Mouse (Mus musculus): ENCODE measurements around the gene Rab4a. TPM values are rescaled to one million over a fixed set of nuclear protein-coding genes. Genes with fewer than 3 reads are reported as not detected.

The Rab4a gene
- polyA plus RNA-seq, 1 experiment from 2014 or later, result 32.2 TPM

- no peak overlapping the region for H3K9ac ChIP-seq (ENCODE audit: low read length)
- H3K4me2 ChIP-seq (ENCODE audit: low read depth, low read length), result no peak overlapping the region
- H3K27ac ChIP-seq (ENCODE audit: low read length), result no peak overlapping the region
- H3K9me3 ChIP-seq (ENCODE audit: control insufficient read depth, low read length), result no peaks in the 10 kb centered on the region
- H3K4me3 ChIP-seq (ENCODE audit: low read length), result no peak overlapping the region
- no peak for ATAC-seq (ENCODE audit: low read depth)
- H3K36me3 ChIP-seq (ENCODE audit: control insufficient read depth, insufficient read depth, low read length), result no peaks in the 10 kb centered on the region
- H3K4me1 ChIP-seq (replicated peaks; ENCODE audit: control insufficient read depth, insufficient read depth, low read length), result no peaks in the 10 kb centered on the region
- 83% methylated on average over 8 of the region's 8 CpGs for WGBS
- no peaks in the 10 kb centered on the region for H3K27me3 ChIP-seq (ENCODE audit: control insufficient read depth, insufficient read depth, low read depth, low read length)
Measured at GRCm38 (mm10) chr8:123816939-123817338, 11.2 kb downstream of the Rab4a start.

GRCm38 (mm10) chr8:123817747-123818146, 12.0 kb downstream of the Rab4a start:
- no peak overlapping the region for H3K9ac ChIP-seq (ENCODE audit: low read length)
- H3K36me3 ChIP-seq (ENCODE audit: control insufficient read depth, insufficient read depth, low read length), result no peaks in the 10 kb centered on the region
- no peaks in the 10 kb centered on the region for H3K9me3 ChIP-seq (ENCODE audit: control insufficient read depth, low read length)
- no peaks in the 10 kb centered on the region for H3K27me3 ChIP-seq (ENCODE audit: control insufficient read depth, insufficient read depth, low read depth, low read length)
- no peak overlapping the region for H3K27ac ChIP-seq (ENCODE audit: low read length)
- no peak overlapping the region for H3K4me2 ChIP-seq (ENCODE audit: low read depth, low read length)
- H3K4me1 ChIP-seq (replicated peaks; ENCODE audit: control insufficient read depth, insufficient read depth, low read length), result no peaks in the 10 kb centered on the region
- no peak for ATAC-seq (ENCODE audit: low read depth)
- no peak overlapping the region for H3K4me3 ChIP-seq (ENCODE audit: low read length)
- WGBS, result 89% methylated on average over 11 of the region's 11 CpGs

- WGBS, result 83% methylated on average over 19 of the region's 19 CpGs
Measured at GRCm38 (mm10) chr8:123819683-123820610, 14.2 kb downstream of the Rab4a start.

GRCm38 (mm10) chr8:123820780-123821179, 15.0 kb downstream of the Rab4a start:
- ATAC-seq (ENCODE audit: low read depth), result no peak
- no peak overlapping the region for H3K4me2 ChIP-seq (ENCODE audit: low read depth, low read length)
- H3K4me1 ChIP-seq (replicated peaks; ENCODE audit: control insufficient read depth, insufficient read depth, low read length), result no peaks in the 10 kb centered on the region
- no peaks in the 10 kb centered on the region for H3K27me3 ChIP-seq (ENCODE audit: control insufficient read depth, insufficient read depth, low read depth, low read length)
- no peak overlapping the region for H3K27ac ChIP-seq (ENCODE audit: low read length)
- no peak overlapping the region for H3K9ac ChIP-seq (ENCODE audit: low read length)
- H3K36me3 ChIP-seq (ENCODE audit: control insufficient read depth, insufficient read depth, low read length), result no peaks in the 10 kb centered on the region
- H3K4me3 ChIP-seq (ENCODE audit: low read length), result no peak overlapping the region
- 90% methylated on average over 6 of the region's 6 CpGs for WGBS
- no peaks in the 10 kb centered on the region for H3K9me3 ChIP-seq (ENCODE audit: control insufficient read depth, low read length)

More at GRCm38 (mm10) chr8:123819683-123820610, 14.2 kb downstream of the Rab4a start:
- Histone ChIP-seq H3K4me1 (replicated peaks; ENCODE audit: control insufficient read depth, insufficient read depth, low read length) (no peaks in the 10 kb centered on the region), H3K4me3 (ENCODE audit: low read length) (no peak overlapping the region), H3K4me2 (ENCODE audit: low read depth, low read length) (no peak overlapping the region), H3K36me3 (ENCODE audit: control insufficient read depth, insufficient read depth, low read length) (no peaks in the 10 kb centered on the region), H3K9me3 (ENCODE audit: control insufficient read depth, low read length) (no peaks in the 10 kb centered on the region), H3K27ac (ENCODE audit: low read length) (no peak overlapping the region), H3K27me3 (ENCODE audit: control insufficient read depth, insufficient read depth, low read depth, low read length) (no peaks in the 10 kb centered on the region), H3K9ac (ENCODE audit: low read length) (no peak overlapping the region)
- ATAC-seq (ENCODE audit: low read depth), result no peak

GRCm38 (mm10) chr8:123823111-123823510, 17.3 kb downstream of the Rab4a start:
- H3K36me3 ChIP-seq (ENCODE audit: control insufficient read depth, insufficient read depth, low read length), result no peaks in the 10 kb centered on the region
- H3K9ac ChIP-seq (ENCODE audit: low read length), result no peak overlapping the region
- 83% methylated on average over 10 of the region's 10 CpGs for WGBS
- no peaks in the 10 kb centered on the region for H3K27me3 ChIP-seq (ENCODE audit: control insufficient read depth, insufficient read depth, low read depth, low read length)
- ATAC-seq (ENCODE audit: low read depth), result no peak
- H3K4me2 ChIP-seq (ENCODE audit: low read depth, low read length), result no peak overlapping the region
- no peak overlapping the region for H3K4me3 ChIP-seq (ENCODE audit: low read length)
- no peaks in the 10 kb centered on the region for H3K9me3 ChIP-seq (ENCODE audit: control insufficient read depth, low read length)
- no peak overlapping the region for H3K27ac ChIP-seq (ENCODE audit: low read length)
- H3K4me1 ChIP-seq (replicated peaks; ENCODE audit: control insufficient read depth, insufficient read depth, low read length), result no peaks in the 10 kb centered on the region

- ATAC-seq (ENCODE audit: low read depth), result no peak
- no peak overlapping the region for H3K4me2 ChIP-seq (ENCODE audit: low read depth, low read length)
- no peak overlapping the region for H3K9ac ChIP-seq (ENCODE audit: low read length)
- no peak overlapping the region for H3K27ac ChIP-seq (ENCODE audit: low read length)
- H3K9me3 ChIP-seq (ENCODE audit: control insufficient read depth, low read length), result no peaks in the 10 kb centered on the region
- H3K27me3 ChIP-seq (ENCODE audit: control insufficient read depth, insufficient read depth, low read depth, low read length), result no peaks in the 10 kb centered on the region
- no peak overlapping the region for H3K4me3 ChIP-seq (ENCODE audit: low read length)
- H3K4me1 ChIP-seq (replicated peaks; ENCODE audit: control insufficient read depth, insufficient read depth, low read length), result no peaks in the 10 kb centered on the region
- 63% methylated on average over 18 of the region's 18 CpGs for WGBS
- no peaks in the 10 kb centered on the region for H3K36me3 ChIP-seq (ENCODE audit: control insufficient read depth, insufficient read depth, low read length)
Measured at GRCm38 (mm10) chr8:123823532-123824123, 17.8 kb downstream of the Rab4a start.

- peaks cover 4% of the 10 kb centered on the region; the same call in 1 of the 2 replicates for H3K36me3 ChIP-seq (ENCODE audit: control insufficient read depth, insufficient read depth, low read length)
- ATAC-seq (ENCODE audit: low read depth), result no peak
Measured at GRCm38 (mm10) chr8:123826001-123826400, 20.2 kb downstream of the Rab4a start.

GRCm38 (mm10) chr8:123826758-123827157, 21.0 kb downstream of the Rab4a start:
- Histone ChIP-seq H3K27ac (ENCODE audit: low read length) (no peak overlapping the region), H3K27me3 (ENCODE audit: control insufficient read depth, insufficient read depth, low read depth, low read length) (no peaks in the 10 kb centered on the region), H3K9me3 (ENCODE audit: control insufficient read depth, low read length) (no peaks in the 10 kb centered on the region), H3K9ac (ENCODE audit: low read length) (no peak overlapping the region), H3K4me1 (replicated peaks; ENCODE audit: control insufficient read depth, insufficient read depth, low read length) (no peaks in the 10 kb centered on the region), H3K36me3 (ENCODE audit: control insufficient read depth, insufficient read depth, low read length) (peaks cover 4% of the 10 kb centered on the region; the same call in 1 of the 2 replicates), H3K4me2 (ENCODE audit: low read depth, low read length) (no peak overlapping the region), H3K4me3 (ENCODE audit: low read length) (no peak overlapping the region)
- no peak for ATAC-seq (ENCODE audit: low read depth)
- 90% methylated on average over 7 of the region's 7 CpGs for whole genome bisulfite sequencing

More at GRCm38 (mm10) chr8:123826001-123826400, 20.2 kb downstream of the Rab4a start:
- Histone ChIP-seq H3K27ac (ENCODE audit: low read length) (no peak overlapping the region), H3K9ac (ENCODE audit: low read length) (no peak overlapping the region), H3K4me3 (ENCODE audit: low read length) (no peak overlapping the region), H3K27me3 (ENCODE audit: control insufficient read depth, insufficient read depth, low read depth, low read length) (no peaks in the 10 kb centered on the region), H3K4me2 (ENCODE audit: low read depth, low read length) (no peak overlapping the region), H3K9me3 (ENCODE audit: control insufficient read depth, low read length) (no peaks in the 10 kb centered on the region), H3K4me1 (replicated peaks; ENCODE audit: control insufficient read depth, insufficient read depth, low read length) (no peaks in the 10 kb centered on the region)
- 57% methylated on average over 9 of the region's 9 CpGs for WGBS

GRCm38 (mm10) chr8:123827523-123827922, 21.7 kb downstream of the Rab4a start:
- no peak overlapping the region for H3K4me2 ChIP-seq (ENCODE audit: low read depth, low read length)
- H3K4me1 ChIP-seq (replicated peaks; ENCODE audit: control insufficient read depth, insufficient read depth, low read length), result no peaks in the 10 kb centered on the region
- H3K4me3 ChIP-seq (ENCODE audit: low read length), result no peak overlapping the region
- ATAC-seq (ENCODE audit: low read depth), result no peak
- no peaks in the 10 kb centered on the region for H3K9me3 ChIP-seq (ENCODE audit: control insufficient read depth, low read length)
- no peaks in the 10 kb centered on the region for H3K27me3 ChIP-seq (ENCODE audit: control insufficient read depth, insufficient read depth, low read depth, low read length)
- no peak overlapping the region for H3K9ac ChIP-seq (ENCODE audit: low read length)
- WGBS, result 83% methylated on average over 13 of the region's 13 CpGs
- H3K36me3 ChIP-seq (ENCODE audit: control insufficient read depth, insufficient read depth, low read length), result peaks cover 6% of the 10 kb centered on the region; the same call in 1 of the 2 replicates
- H3K27ac ChIP-seq (ENCODE audit: low read length), result no peak overlapping the region
